Mouse (Mus musculus): ENCODE data around the gene Fam219a. TPM values are rescaled to one million over a fixed set of nuclear protein-coding genes. Genes with fewer than 3 reads are reported as not detected.
A peak's percentile ranks its signal among the peaks of the same experiment; 100 is the strongest.

Gene Fam219a
- total and polyA plus RNA-seq, 3 experiments, result 0.44 to 2.5 (median 2.5) TPM

DNA sequence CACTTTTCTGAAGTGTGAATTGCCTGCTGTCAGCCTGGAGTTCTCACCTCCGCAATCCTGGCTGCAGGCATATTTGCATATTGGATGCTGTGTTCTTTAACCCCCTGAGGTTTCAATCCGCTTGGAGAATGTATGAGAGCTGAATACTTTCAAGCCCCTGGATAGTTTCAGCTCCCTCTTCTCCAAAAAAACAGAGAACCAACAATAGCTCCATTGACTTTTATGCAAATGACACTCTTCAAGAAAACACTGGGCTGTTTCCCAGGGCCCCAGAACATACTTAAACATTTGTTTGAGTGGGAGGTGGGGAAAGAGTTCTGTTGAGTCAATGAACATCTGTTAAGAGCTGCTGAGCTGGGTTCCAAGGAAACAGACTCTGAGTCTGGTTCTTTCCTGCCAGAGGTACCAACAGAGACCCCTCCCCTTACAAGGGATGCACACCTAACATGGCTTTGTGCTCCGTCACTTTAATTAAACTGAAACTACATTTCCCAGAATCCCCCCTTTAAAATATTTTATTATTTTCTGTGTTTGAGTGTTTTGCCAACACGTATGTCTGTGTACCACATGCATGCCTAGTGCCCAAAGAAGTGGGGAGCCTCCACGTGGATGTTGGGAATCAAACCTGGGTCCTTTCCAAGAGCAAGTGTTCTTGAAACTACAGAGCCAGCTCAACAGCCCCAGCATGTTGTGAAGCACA, 98.5 kb downstream of the Fam219a start:
- ATAC-seq (ENCODE audit: extremely low read depth, insufficient number of reproducible peaks, low FRiP score, poor library complexity, severe bottlenecking), result no peak
- no peaks in the 10 kb centered on the region for H3K27me3 ChIP-seq (ENCODE audit: insufficient read depth, low read length)
- H3K4me3 ChIP-seq (ENCODE audit: low read depth, low read length), result no peak overlapping the region

DNA sequence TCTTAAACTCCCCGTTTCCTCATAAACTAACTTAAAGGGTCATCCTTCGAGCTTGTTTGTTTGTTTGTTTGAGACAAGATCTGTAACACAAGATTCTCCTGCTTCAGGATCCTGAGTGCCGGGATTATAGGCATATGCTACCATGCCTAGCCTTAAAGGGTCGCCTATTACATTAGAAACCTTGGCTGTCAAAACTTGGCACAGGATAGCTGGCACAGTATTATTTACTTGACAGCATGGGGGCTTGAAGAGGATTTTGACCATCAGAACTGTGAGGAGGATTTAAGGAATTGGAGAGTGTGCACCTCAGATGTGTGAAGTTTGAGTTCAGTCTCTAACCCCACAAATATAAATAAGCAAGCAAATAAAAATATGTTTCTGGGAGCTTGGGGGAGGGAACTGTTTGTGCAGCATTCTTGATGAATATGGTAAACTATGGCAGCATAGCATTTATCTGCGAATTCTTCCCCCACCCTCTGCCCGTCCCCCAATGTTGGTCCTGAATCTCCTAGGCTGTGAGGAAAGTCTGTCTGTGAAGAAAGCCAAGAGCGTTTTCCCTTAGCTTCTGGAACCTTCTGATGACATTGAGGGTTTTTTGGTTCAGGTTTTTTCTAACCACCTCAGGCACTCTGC, 99.2 kb downstream of the Fam219a start:
- ATAC-seq (ENCODE audit: extremely low read depth, insufficient number of reproducible peaks, low FRiP score, poor library complexity, severe bottlenecking) (no peak), DNase-seq (ENCODE audit: low spot score) (no peak)
- Histone ChIP-seq H3K4me1 (ENCODE audit: insufficient read depth, low read depth, low read length) (peaks cover 23% of the 10 kb centered on the region), H3K4me3 (ENCODE audit: low read depth, low read length) (no peak overlapping the region), H3K9me3 (replicated peaks) (no peaks in the 10 kb centered on the region), H3K27me3 (ENCODE audit: insufficient read depth, low read length) (no peaks in the 10 kb centered on the region), H3K36me3 (replicated peaks) (peaks cover 37% of the 10 kb centered on the region)
- TF ChIP-seq GATA2 (IDR thresholded peaks at IDR 0.05; ENCODE audit: borderline replicate concordance, low read depth, low read length) (no peak), TAL1 (conservative IDR thresholded peaks at IDR 0.05; ENCODE audit: low read depth, low read length) (no peak), POLR2AphosphoS5 (IDR thresholded peaks at IDR 0.05; ENCODE audit: insufficient replicate concordance, low read depth, low read length) (no peak), GATA1 (IDR thresholded peaks at IDR 0.05; ENCODE audit: borderline replicate concordance, low read length) (no peak), CTCF (IDR thresholded peaks at IDR 0.05; ENCODE audit: low read depth, low read length) (no peak)

More for the DNA sequence above, 98.5 kb downstream of the Fam219a start:
- no peak for DNase-seq (ENCODE audit: low spot score)
- peaks cover 37% of the 10 kb centered on the region for H3K36me3 ChIP-seq (replicated peaks)
- H3K4me1 ChIP-seq (ENCODE audit: insufficient read depth, low read depth, low read length), result peaks cover 18% of the 10 kb centered on the region
- H3K9me3 ChIP-seq (replicated peaks), result no peaks in the 10 kb centered on the region
- TF ChIP-seq CTCF (IDR thresholded peaks at IDR 0.05; ENCODE audit: low read depth, low read length), result no peak
- TF ChIP-seq POLR2AphosphoS5 (IDR thresholded peaks at IDR 0.05; ENCODE audit: insufficient replicate concordance, low read depth, low read length), result no peak
- no peak for TF ChIP-seq GATA2 (IDR thresholded peaks at IDR 0.05; ENCODE audit: borderline replicate concordance, low read depth, low read length)
- TF ChIP-seq TAL1 (conservative IDR thresholded peaks at IDR 0.05; ENCODE audit: low read depth, low read length), result no peak
- no peak for TF ChIP-seq GATA1 (IDR thresholded peaks at IDR 0.05; ENCODE audit: borderline replicate concordance, low read length)

GRCm38 (mm10) chr4:41469199-41469598, 100.1 kb downstream of the Fam219a start:
- DNase-seq (ENCODE audit: low spot score) (no peak), ATAC-seq (ENCODE audit: extremely low read depth, insufficient number of reproducible peaks, low FRiP score, poor library complexity, severe bottlenecking) (no peak)
- no peak for TF ChIP-seq CTCF (IDR thresholded peaks at IDR 0.05; ENCODE audit: low read depth, low read length)
- no peak for TF ChIP-seq POLR2AphosphoS5 (IDR thresholded peaks at IDR 0.05; ENCODE audit: insufficient replicate concordance, low read depth, low read length)
- TF ChIP-seq TAL1 (conservative IDR thresholded peaks at IDR 0.05; ENCODE audit: low read depth, low read length), result no peak
- no peak for TF ChIP-seq GATA1 (IDR thresholded peaks at IDR 0.05; ENCODE audit: borderline replicate concordance, low read length)
- no peak for TF ChIP-seq GATA2 (IDR thresholded peaks at IDR 0.05; ENCODE audit: borderline replicate concordance, low read depth, low read length)
- Histone ChIP-seq H3K36me3 (replicated peaks) (peaks cover 33% of the 10 kb centered on the region), H3K9me3 (replicated peaks) (no peaks in the 10 kb centered on the region), H3K4me1 (ENCODE audit: insufficient read depth, low read depth, low read length) (peaks cover 19% of the 10 kb centered on the region), H3K27me3 (ENCODE audit: insufficient read depth, low read length) (no peaks in the 10 kb centered on the region), H3K4me3 (ENCODE audit: low read depth, low read length) (no peak overlapping the region)

- no peak for ATAC-seq (ENCODE audit: extremely low read depth, insufficient number of reproducible peaks, low FRiP score, poor library complexity, severe bottlenecking)
- Histone ChIP-seq H3K9me3 (replicated peaks) (no peaks in the 10 kb centered on the region), H3K36me3 (replicated peaks) (peaks cover 30% of the 10 kb centered on the region), H3K4me1 (ENCODE audit: insufficient read depth, low read depth, low read length) (peaks cover 16% of the 10 kb centered on the region), H3K27me3 (ENCODE audit: insufficient read depth, low read length) (no peaks in the 10 kb centered on the region), H3K4me3 (ENCODE audit: low read depth, low read length) (no peak overlapping the region)
- peak; percentile 46 for DNase-seq (ENCODE audit: low spot score)
- peak; percentile 22; the same call in 1 of the 2 replicates for TF ChIP-seq CTCF (IDR thresholded peaks at IDR 0.05; ENCODE audit: low read depth, low read length)
- TF ChIP-seq GATA1 (IDR thresholded peaks at IDR 0.05; ENCODE audit: borderline replicate concordance, low read length), result no peak
- TF ChIP-seq TAL1 (conservative IDR thresholded peaks at IDR 0.05; ENCODE audit: low read depth, low read length), result no peak
Measured at GRCm38 (mm10) chr4:41468396-41469080, 100.8 kb downstream of the Fam219a start.

Other genes with a start within 250 kb of the Fam219a start
- 25.1 and 39.2 TPM in 2 replicates for gene Ubap1, start 220.5 kb downstream of the Fam219a start, total RNA-seq (2014; fragmentation: Nextera tagmentation)
- gene Ubap1, start 220.5 kb downstream of the Fam219a start, total RNA-seq (2017), result 27.5 and 30.4 TPM in 2 replicates
- gene Ubap1, start 220.5 kb downstream of the Fam219a start, polyA plus RNA-seq (2012), result 18.3 and 19.0 TPM in 2 replicates
- 47.8 and 68.0 TPM in 2 replicates for gene Kif24, start 104.7 kb downstream of the Fam219a start, total RNA-seq (2014; fragmentation: Nextera tagmentation)
- gene Kif24, start 104.7 kb downstream of the Fam219a start, total RNA-seq (2017), result 16.8 and 21.6 TPM in 2 replicates
- gene Kif24, start 104.7 kb downstream of the Fam219a start, polyA plus RNA-seq (2012), result 5.6 and 7.0 TPM in 2 replicates
- gene Nudt2, start 104.4 kb downstream of the Fam219a start, total RNA-seq (2014; fragmentation: Nextera tagmentation), result 22.5 and 26.6 TPM in 2 replicates
- 62.3 and 72.7 TPM in 2 replicates for gene Nudt2, start 104.4 kb downstream of the Fam219a start, total RNA-seq (2017)
- 5.9 and 12.4 TPM in 2 replicates for gene Nudt2, start 104.4 kb downstream of the Fam219a start, polyA plus RNA-seq (2012)
- gene AI464131, start 66.5 kb downstream of the Fam219a start, total RNA-seq (2014; fragmentation: Nextera tagmentation), result 4.3 and 4.4 TPM in 2 replicates
- gene AI464131, start 66.5 kb downstream of the Fam219a start, total RNA-seq (2017), result 7.0 and 7.3 TPM in 2 replicates
- gene AI464131, start 66.5 kb downstream of the Fam219a start, polyA plus RNA-seq (2012), result 2.2 and 3.1 TPM in 2 replicates
- gene 1110017D15Rik, start 52.2 kb downstream of the Fam219a start, total RNA-seq (2014; fragmentation: Nextera tagmentation), result 7.3 and 10.5 TPM in 2 replicates
- gene 1110017D15Rik, start 52.2 kb downstream of the Fam219a start, total RNA-seq (2017), result 0.22 and 1.7 TPM in 2 replicates
- 0.08 TPM in 1 of 2 replicates, not detected in the other for gene 1110017D15Rik, start 52.2 kb downstream of the Fam219a start, polyA plus RNA-seq (2012)
- gene Dnaic1, start 237 bp upstream of the Fam219a start, total RNA-seq (2014; fragmentation: Nextera tagmentation), result not detected in 2 replicates
- gene Dnaic1, start 237 bp upstream of the Fam219a start, total RNA-seq (2017), result 0.23 TPM in 1 of 2 replicates, not detected in the other
- gene Dnaic1, start 237 bp upstream of the Fam219a start, polyA plus RNA-seq (2012), result not detected in 2 replicates
- not detected in 2 replicates for gene Enho, start 70.8 kb upstream of the Fam219a start, total RNA-seq (2014; fragmentation: Nextera tagmentation)
- gene Enho, start 70.8 kb upstream of the Fam219a start, total RNA-seq (2017), result 0.22 TPM in 1 of 2 replicates, not detected in the other
- not detected in 2 replicates for gene Enho, start 70.8 kb upstream of the Fam219a start, polyA plus RNA-seq (2012)
- not detected in 2 replicates for gene Cntfr, start 127.6 kb upstream of the Fam219a start, total RNA-seq (2014; fragmentation: Nextera tagmentation)
- 0.33 TPM in 1 of 2 replicates, not detected in the other for gene Cntfr, start 127.6 kb upstream of the Fam219a start, total RNA-seq (2017)
- 1.7 and 2.2 TPM in 2 replicates for gene Cntfr, start 127.6 kb upstream of the Fam219a start, polyA plus RNA-seq (2012)
- 3.4 and 4.0 TPM in 2 replicates for gene Il11ra1, start 130.5 kb upstream of the Fam219a start, total RNA-seq (2014; fragmentation: Nextera tagmentation)
- gene Il11ra1, start 130.5 kb upstream of the Fam219a start, total RNA-seq (2017), result 13.1 and 18.5 TPM in 2 replicates
- 4.6 and 6.7 TPM in 2 replicates for gene Il11ra1, start 130.5 kb upstream of the Fam219a start, polyA plus RNA-seq (2012)
- 6.4 and 26.3 TPM in 2 replicates for gene Rpp25l, start 144.0 kb upstream of the Fam219a start, total RNA-seq (2014; fragmentation: Nextera tagmentation)
- 31.7 and 36.5 TPM in 2 replicates for gene Rpp25l, start 144.0 kb upstream of the Fam219a start, total RNA-seq (2017)
- 77.0 and 82.0 TPM in 2 replicates for gene Rpp25l, start 144.0 kb upstream of the Fam219a start, polyA plus RNA-seq (2012)
- gene Dctn3, start 153.6 kb upstream of the Fam219a start, total RNA-seq (2014; fragmentation: Nextera tagmentation), result 95.3 and 110 TPM in 2 replicates
- gene Dctn3, start 153.6 kb upstream of the Fam219a start, total RNA-seq (2017), result 133 and 178 TPM in 2 replicates
- gene Dctn3, start 153.6 kb upstream of the Fam219a start, polyA plus RNA-seq (2012), result 187 and 274 TPM in 2 replicates
- gene Arid3c, start 161.6 kb upstream of the Fam219a start, total RNA-seq (2014; fragmentation: Nextera tagmentation), result not detected in 2 replicates
- gene Arid3c, start 161.6 kb upstream of the Fam219a start, total RNA-seq (2017), result 0.12 TPM in 1 of 2 replicates, not detected in the other
- gene Arid3c, start 161.6 kb upstream of the Fam219a start, polyA plus RNA-seq (2012), result not detected in 2 replicates
- 43.9 and 58.2 TPM in 2 replicates for gene Galt, start 185.7 kb upstream of the Fam219a start, total RNA-seq (2014; fragmentation: Nextera tagmentation)
- 34.2 and 37.7 TPM in 2 replicates for gene Galt, start 185.7 kb upstream of the Fam219a start, total RNA-seq (2017)
- gene Galt, start 185.7 kb upstream of the Fam219a start, polyA plus RNA-seq (2012), result 41.0 and 52.4 TPM in 2 replicates
- 53.4 and 57.8 TPM in 2 replicates for gene Sigmar1, start 186.6 kb upstream of the Fam219a start, total RNA-seq (2014; fragmentation: Nextera tagmentation)
- 36.0 and 39.1 TPM in 2 replicates for gene Sigmar1, start 186.6 kb upstream of the Fam219a start, total RNA-seq (2017)
- 32.8 and 54.3 TPM in 2 replicates for gene Sigmar1, start 186.6 kb upstream of the Fam219a start, polyA plus RNA-seq (2012)
- 2.3 TPM in 1 of 2 replicates, not detected in the other for gene Ccl27a, start 204.7 kb upstream of the Fam219a start, total RNA-seq (2014; fragmentation: Nextera tagmentation)
- not detected in 2 replicates for gene Ccl27a, start 204.7 kb upstream of the Fam219a start, total RNA-seq (2017)
- 1.2 TPM in 1 of 2 replicates, not detected in the other for gene Ccl27a, start 204.7 kb upstream of the Fam219a start, polyA plus RNA-seq (2012)